Mouse (Mus musculus): ENCODE data around the gene Sv2a.

GRCm38 (mm10) chr3:96160222-96160802 lies 20.6 kb upstream of the Sv2a start:
- TF ChIP-seq CTCF (IDR thresholded peaks at IDR 0.05; ENCODE audit: low read depth) (no peak), EP300 (IDR thresholded peaks at IDR 0.05; ENCODE audit: low read depth) (no peak)

Data from liver, embryonic 14.5 days (tissue).